Mouse (Mus musculus): ENCODE data around the gene Rabgap1l. TPM values are rescaled to one million over a fixed set of nuclear protein-coding genes. Genes with fewer than 3 reads are reported as not detected.
"Not testable (repeated sequence)": the region's sequence is repeated elsewhere in the genome, so short reads cannot be mapped to it uniquely, and the experiment has no call there.

The Rabgap1l gene
- total RNA-seq, 2 experiments from 2014 or later, result 188 to 213 TPM

DNA sequence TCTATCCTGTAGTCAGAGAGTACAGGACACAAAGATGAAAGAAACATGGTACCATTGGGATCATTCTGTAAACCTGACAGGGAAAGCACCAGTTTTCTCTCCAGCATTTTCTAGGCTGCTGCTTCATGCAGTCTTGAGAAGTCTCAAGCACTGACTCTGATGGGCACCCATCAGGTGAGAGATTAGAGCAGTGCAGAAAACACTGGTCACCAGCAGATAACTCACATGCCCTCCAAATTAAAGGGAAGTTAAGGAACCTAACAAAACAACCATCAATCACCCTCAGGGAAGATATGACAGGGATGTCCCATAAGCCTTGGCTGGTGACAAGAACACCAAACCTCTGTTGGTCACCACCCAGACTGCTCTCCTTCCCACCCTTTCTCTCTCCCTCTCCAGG lies 285.2 kb downstream of the Rabgap1l start:
- no peak for DNase-seq (ENCODE audit: low spot score in 2 of 2)

GRCm38 (mm10) chr1:160496906-160497577 lies 296.0 kb downstream of the Rabgap1l start:
- DNase-seq (ENCODE audit: low spot score in 2 of 2), result no peak

- no peak for DNase-seq (ENCODE audit: low spot score in 2 of 2)
Observed at GRCm38 (mm10) chr1:160485731-160486130, 307.3 kb downstream of the Rabgap1l start.

DNA sequence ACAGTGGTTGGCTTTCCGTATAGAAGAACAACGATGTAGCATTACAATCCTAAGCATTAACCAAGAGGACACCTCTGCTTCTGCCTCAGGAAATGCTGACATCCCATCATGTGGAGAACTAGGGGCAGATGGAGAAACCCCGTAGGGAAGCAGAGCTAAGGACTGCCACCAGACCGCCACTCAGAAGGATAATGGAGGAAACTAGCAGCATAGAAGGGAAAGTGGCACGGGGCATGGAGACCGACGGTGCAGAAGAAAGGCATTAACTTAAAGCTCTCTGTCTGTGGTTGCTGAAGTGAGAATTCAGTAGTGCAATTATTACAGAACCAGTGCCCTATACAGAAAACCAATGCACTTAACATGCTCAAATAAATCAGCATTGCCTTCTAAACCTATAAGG lies 308.0 kb downstream of the Rabgap1l start:
- DNase-seq (ENCODE audit: low spot score in 2 of 2), result no peak

DNA sequence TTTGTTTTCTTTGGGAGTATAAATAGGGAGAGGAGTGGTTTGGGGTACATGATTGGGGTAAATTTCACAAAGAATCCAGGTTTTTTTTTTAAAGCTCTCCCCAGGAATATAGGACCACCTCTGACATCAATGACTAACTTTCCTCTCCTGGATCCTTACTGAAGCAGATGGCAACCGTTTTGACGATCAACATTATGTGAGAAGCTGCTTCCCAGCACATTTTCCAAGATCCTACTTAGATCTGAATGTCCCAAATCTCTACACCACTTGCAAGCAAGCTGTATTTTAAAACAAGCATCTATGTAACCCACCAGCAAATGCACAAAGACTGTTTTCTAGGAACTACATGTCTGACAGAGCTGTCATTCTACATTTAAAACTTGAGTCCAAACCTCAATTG lies 311.4 kb downstream of the Rabgap1l start:
- no peak for DNase-seq (ENCODE audit: low spot score in 2 of 2)

GRCm38 (mm10) chr1:160467443-160467842 lies 325.6 kb downstream of the Rabgap1l start:
- no peak for DNase-seq (ENCODE audit: low spot score in 2 of 2)

- no peak for DNase-seq (ENCODE audit: low spot score in 2 of 2)
Observed at GRCm38 (mm10) chr1:160465186-160465585, 327.8 kb downstream of the Rabgap1l start.

- DNase-seq (ENCODE audit: low spot score in 2 of 2), result no peak
Observed at GRCm38 (mm10) chr1:160464148-160464547, 328.9 kb downstream of the Rabgap1l start.

- DNase-seq (ENCODE audit: low spot score in 2 of 2), result no peak
Observed at GRCm38 (mm10) chr1:160460346-160460745, 332.7 kb downstream of the Rabgap1l start.

DNA sequence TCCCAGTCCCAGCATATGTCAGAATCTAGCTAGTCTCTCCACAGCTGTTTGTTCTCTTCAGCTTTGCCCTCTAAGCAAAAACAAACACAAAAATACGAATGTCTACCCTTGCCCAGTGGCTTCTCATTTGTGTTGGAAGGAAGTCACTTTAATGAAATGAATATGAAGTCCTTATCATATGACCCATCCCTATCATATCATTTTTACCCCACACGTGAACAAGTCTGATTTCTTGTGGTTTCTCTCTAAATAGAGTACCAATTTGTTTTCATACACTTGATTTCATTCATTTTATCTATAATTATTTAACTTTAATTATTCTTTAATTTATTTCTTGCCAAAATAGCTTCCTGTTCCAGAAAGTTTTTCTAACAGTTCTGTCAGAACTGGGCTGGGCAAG lies 341.3 kb downstream of the Rabgap1l start:
- no peak for DNase-seq (ENCODE audit: low spot score in 2 of 2)

GRCm38 (mm10) chr1:160448681-160449080 lies 344.3 kb downstream of the Rabgap1l start:
- no peak for DNase-seq (ENCODE audit: low spot score in 2 of 2)

DNA sequence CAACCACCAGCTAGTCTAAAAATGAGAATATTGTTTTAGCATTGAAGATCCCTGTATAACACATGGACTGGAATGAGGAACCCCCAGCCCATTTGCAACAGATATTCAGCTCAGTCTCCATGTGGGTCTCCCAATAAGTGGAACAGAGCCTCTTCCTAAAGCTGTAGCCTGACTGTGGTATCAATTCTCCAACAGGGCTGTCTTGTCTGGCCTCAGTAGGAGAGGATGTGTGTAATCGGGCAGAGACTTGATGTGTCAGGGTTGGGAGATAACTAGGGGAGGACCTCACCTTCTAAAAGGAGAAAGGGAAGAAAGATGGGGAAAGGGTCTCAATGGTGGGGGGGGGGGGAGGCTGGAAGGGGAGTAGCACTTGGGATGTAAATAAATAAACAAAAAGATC lies 346.2 kb downstream of the Rabgap1l start:
- DNase-seq (ENCODE audit: low spot score in 2 of 2), result no peak

- DNase-seq (ENCODE audit: low spot score in 2 of 2), result no peak
Observed at GRCm38 (mm10) chr1:160443506-160443905, 349.5 kb downstream of the Rabgap1l start.

DNA sequence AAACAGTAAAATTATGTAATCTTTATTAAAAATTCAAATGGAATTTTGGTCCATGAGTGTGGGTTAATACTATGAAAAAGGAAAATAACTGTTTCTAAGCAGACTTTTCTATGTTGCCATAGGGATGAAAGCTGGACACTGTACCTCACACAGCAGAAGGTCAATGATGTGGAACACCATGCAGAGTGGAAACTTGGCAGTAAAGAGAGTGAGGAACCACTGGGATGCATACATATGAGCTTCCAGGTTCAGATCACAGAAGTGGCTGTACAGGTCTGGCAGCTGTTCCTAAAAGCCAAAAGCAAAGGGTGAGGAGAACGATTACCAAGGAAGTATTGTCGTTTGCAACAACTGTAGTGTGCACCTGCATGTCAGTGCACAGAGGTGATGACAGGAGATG lies 351.3 kb downstream of the Rabgap1l start:
- DNase-seq (ENCODE audit: low spot score in 2 of 2), result no peak

GRCm38 (mm10) chr1:160441161-160441560 lies 351.9 kb downstream of the Rabgap1l start:
- no peak for DNase-seq (ENCODE audit: low spot score in 2 of 2)

GRCm38 (mm10) chr1:160438820-160439219 lies 354.2 kb downstream of the Rabgap1l start:
- DNase-seq (ENCODE audit: low spot score in 2 of 2), result no peak

GRCm38 (mm10) chr1:160417196-160417854 lies 375.7 kb downstream of the Rabgap1l start:
- DNase-seq (ENCODE audit: low spot score in 2 of 2), result no peak

DNA sequence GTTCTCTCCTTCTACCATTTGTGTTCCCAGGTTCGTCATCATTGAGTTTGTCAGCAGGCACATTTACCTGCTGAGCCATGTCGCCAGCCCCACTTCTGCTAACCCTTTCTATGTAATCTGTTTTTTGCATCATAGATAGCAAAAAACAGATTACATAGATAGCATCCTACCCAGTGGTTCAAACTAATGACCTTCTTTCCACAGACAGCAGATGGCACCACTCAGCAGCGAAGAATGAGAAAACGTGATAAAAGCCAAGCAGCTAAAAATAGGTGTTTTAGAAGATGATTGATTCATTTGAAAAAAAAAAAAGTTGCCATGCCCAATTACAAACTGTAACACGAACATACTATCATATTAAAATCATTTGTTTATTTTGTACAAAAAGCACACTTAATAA lies 382.2 kb downstream of the Rabgap1l start:
- DNase-seq (ENCODE audit: low spot score in 2 of 2), result peak; percentile 22 to 44

DNA sequence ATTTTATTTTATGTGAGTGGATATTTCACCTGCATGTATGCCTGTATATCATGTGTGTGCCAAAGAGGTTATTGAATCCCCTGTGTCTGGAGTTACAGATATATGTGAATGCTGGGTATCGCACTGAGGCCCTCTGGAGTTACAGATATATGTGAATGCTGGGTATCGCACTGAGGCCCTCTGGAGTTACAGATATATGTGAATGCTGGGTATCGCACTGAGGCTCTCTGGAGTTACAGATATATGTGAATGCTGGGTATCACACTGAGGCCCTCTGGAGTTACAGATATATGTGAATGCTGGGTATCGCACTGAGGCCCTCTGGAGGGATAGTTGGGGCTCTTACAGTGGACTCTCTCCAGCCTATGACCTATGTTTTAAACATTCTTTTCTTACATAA lies 383.3 kb downstream of the Rabgap1l start:
- DNase-seq (ENCODE audit: low spot score in 2 of 2), result not testable (repeated sequence)

DNA sequence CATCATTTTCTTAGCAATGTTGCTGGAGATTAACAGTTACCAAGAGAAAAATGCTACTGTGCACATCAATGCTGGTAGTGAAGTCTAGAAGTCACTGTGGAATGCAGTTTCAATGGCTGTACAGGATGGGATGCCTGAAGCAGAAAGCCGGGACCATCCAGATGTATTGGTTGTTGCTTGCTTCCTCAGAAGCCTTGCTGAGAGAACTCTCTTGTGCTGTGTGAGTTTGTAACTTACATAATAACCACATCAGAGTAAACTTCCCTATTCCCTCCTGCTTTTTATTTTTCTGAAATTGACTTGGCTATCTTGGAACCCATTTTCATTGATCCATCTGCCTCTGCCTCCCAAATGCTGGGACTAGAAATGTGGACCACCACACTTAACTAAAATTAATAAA lies 383.9 kb downstream of the Rabgap1l start:
- no peak for DNase-seq (ENCODE audit: low spot score in 2 of 2)

DNA sequence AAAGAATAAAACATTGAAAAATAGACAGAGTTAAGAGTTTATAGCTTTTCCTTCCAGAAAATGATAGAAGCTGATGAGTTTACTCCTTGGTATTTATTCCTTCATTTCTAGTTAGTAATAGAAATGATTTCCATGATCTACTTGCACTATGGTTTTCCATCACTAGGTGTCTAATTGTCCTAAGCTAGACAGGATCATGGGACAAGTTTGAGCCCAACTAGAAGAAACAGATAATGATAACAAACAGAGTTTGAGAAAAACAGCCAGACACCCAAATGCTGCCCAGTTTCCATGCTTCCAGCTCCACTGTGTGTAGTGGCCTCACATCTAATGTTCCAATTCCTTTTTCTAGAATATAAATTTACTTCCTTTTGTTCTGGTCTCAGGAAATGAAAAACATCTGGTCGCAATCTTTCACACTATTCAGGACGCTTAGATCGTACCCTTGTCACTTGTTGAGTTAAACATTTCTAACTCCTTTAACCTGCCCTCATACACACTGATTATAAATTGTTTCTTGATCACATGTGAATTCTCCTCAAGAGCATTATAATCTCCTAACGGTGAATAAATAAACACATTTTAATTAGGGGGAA lies 384.6 kb downstream of the Rabgap1l start:
- no peak for DNase-seq (ENCODE audit: low spot score in 2 of 2)

DNA sequence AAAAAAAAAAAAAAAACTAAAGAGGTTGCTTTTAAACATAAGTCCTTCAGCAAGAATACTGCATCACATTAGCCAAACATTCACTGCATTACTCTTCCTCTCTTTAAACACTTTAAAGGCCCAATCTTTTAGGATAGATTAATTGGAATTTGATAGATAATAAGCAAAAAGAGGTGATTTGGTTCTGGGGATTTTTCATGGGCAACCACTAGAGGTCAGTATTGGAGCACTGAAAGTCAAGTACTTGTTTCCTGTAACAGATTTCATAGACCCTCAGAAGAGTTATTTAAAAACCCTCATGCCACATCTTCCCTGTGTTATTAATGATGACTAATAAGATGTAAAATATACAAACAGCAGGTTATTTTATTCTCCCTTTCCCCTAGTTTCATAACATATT lies 393.6 kb downstream of the Rabgap1l start:
- DNase-seq (ENCODE audit: low spot score in 2 of 2), result peak; percentile 34 to 51

GRCm38 (mm10) chr1:160397037-160397436 lies 396.0 kb downstream of the Rabgap1l start:
- DNase-seq (ENCODE audit: low spot score in 2 of 2), result no peak

Data from layer of hippocampus, postnatal 10 days (tissue).